Mouse (Mus musculus): ENCODE measurements around the gene Wdr35. TPM values are rescaled to one million over a fixed set of nuclear protein-coding genes. Genes with fewer than 3 reads are reported as not detected.

The Wdr35 gene
- polyA plus RNA-seq, 1 experiment from 2014 or later = 14.6 TPM

DNA sequence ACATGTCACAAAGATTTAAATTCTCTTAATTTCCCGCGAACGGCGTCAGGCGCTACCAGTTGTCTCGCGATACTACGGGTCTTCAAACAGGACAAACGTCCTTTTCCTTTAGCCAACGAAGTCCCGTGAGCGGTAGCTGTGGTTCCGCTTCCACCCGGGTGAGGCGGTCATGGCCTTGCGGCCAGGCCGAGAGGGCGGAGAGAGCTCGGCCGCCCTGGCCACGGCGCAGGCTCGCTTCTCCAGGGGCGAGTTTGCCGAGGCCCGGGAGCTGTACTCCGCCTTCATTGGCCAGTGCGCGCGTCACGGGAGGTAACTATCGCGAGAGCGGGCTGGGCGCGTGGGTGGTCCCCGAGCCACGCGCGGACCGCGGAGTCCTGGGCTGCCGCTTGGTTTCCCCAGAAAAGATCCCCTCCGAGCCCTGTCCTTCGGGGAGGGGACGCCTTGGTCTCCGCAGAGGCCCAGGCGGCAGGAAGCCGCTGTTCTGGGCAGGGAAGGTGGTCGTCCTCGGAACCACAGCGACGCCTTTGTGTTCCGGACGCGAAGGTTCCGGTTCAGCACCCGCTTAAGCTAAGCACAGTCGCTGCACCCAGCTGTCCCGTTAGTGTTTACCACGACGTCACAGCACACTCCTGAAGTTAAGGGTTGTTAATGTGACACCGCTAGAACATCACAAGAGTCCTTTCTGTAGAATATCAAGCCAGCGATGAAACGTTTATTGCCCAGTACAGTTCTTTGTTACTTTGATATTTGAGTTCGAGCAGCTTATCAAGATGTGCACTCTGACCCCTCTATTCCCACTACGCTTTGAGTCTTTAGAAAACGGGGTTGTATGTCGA lies 56.4 kb downstream of the Wdr35 start, which contains the start of gene Ttc32:
Ttc32 (plus strand) TSS at position 110 of the 836 bp plus-strand sequence.
- H3K36me3 ChIP-seq = no peaks in the 10 kb centered on the region; the same call in 1 of the 2 replicates

DNA sequence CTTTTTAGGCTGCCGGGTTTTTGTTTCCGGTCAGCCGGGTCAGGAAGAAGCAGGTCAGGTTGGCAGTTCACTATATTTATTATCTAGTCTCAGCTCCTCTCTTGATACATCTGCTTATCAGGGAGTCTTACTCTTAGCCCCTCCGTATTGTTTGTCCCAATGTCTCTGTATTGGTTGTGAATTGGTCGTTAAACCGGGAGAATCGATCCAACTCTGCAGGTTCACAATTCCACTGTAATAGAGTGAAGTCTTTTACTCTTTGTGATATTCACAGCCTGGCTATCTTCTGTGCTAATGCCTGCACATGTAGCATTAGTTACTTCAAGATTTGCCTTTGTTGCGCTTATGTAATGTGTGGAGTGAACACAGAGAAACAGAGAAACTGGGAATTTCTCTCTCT lies 57.5 kb downstream of the Wdr35 start:
- Histone ChIP-seq H3K4me1 (replicated peaks) (no peaks in the 10 kb centered on the region; the same call in 1 of the 2 replicates), H3K27me3 (replicated peaks) (no peaks in the 10 kb centered on the region), H3K36me3 (no peaks in the 10 kb centered on the region; the same call in 1 of the 2 replicates), H3K27ac (ENCODE audit: poor library complexity, severe bottlenecking) (no peak overlapping the region), H3K9me3 (replicated peaks) (no peaks in the 10 kb centered on the region), H3K9ac (peak overlapping the region; percentile 84), H3K4me2 (peak overlapping the region; percentile 68), H3K4me3 (peak overlapping the region; percentile 68)
- 62% methylated on average over 8 of the region's 8 CpGs for WGBS
- ATAC-seq (ENCODE audit: insufficient number of reproducible peaks, low FRiP score) = no peak

More for the DNA sequence above, 56.4 kb downstream of the Wdr35 start, which contains the start of gene Ttc32:
- under 1% methylated on average over 69 of the region's 69 CpGs for WGBS
- H3K9ac ChIP-seq = peak within 1 kb of the TSS; percentile 84
- no peaks in the 10 kb centered on the region for H3K9me3 ChIP-seq (replicated peaks)
- peak within 1 kb of the TSS; percentile 68 for H3K4me3 ChIP-seq
- H3K4me2 ChIP-seq = peak within 1 kb of the TSS; percentile 68
- peak within 1 kb of the TSS; percentile 91 for H3K27ac ChIP-seq (ENCODE audit: poor library complexity, severe bottlenecking)
- ATAC-seq (ENCODE audit: insufficient number of reproducible peaks, low FRiP score) = peak; percentile 94
- H3K27me3 ChIP-seq (replicated peaks) = no peaks in the 10 kb centered on the region
- H3K4me1 ChIP-seq (replicated peaks) = no peaks in the 10 kb centered on the region; the same call in 1 of the 2 replicates

DNA sequence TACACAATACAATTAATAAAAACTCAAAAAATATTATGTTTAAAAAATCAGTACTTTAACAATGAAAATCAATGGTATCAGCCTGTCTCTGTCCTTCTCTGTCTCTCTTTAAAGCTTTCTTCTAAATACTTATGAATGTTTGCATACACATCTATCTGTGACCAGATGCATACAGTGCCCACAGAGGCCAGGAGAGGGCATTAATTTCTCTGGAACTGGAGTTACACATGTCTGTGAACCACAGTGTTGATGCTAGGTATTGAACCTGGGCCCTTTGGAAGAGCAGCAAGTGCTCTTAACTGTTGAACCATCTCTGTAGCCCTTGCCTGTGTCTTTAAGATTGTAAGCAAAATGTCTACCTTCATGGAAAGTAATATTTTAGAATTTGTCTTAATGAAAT lies 59.4 kb downstream of the Wdr35 start:
- Histone ChIP-seq H3K9me3 (replicated peaks) (no peaks in the 10 kb centered on the region), H3K4me3 (no peak overlapping the region), H3K9ac (no peak overlapping the region), H3K4me1 (replicated peaks) (no peaks in the 10 kb centered on the region; the same call in 1 of the 2 replicates), H3K27me3 (replicated peaks) (no peaks in the 10 kb centered on the region), H3K27ac (ENCODE audit: poor library complexity, severe bottlenecking) (no peak overlapping the region), H3K4me2 (no peak overlapping the region), H3K36me3 (no peaks in the 10 kb centered on the region; the same call in 1 of the 2 replicates)
- no peak for ATAC-seq (ENCODE audit: insufficient number of reproducible peaks, low FRiP score)

DNA sequence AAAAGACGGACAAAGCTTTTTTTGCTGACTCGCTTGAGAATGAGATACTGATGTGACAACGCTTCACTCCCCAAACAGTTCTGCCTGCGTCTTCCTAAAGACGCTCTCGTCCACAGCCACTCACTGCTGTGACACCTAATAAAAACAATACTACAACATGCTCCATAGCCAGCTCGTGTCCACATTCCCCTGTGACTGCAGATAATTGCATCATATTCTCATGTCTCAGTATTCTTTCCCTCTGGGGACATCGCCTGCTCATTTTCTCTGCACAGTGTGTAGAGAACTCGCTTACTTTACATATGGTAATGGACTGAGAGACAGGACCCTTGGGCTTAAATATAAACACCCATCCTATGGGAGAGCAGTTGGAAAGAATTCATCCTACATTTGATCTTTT lies 62.7 kb downstream of the Wdr35 start:
- no peak overlapping the region for H3K4me2 ChIP-seq
- H3K27me3 ChIP-seq (replicated peaks) = no peaks in the 10 kb centered on the region
- H3K4me3 ChIP-seq = no peak overlapping the region
- H3K9me3 ChIP-seq (replicated peaks) = no peaks in the 10 kb centered on the region
- ATAC-seq (ENCODE audit: insufficient number of reproducible peaks, low FRiP score) = no peak
- H3K4me1 ChIP-seq (replicated peaks) = no peaks in the 10 kb centered on the region
- H3K36me3 ChIP-seq = no peaks in the 10 kb centered on the region
- 76% methylated on average over 9 of the region's 9 CpGs for WGBS
- no peak overlapping the region for H3K27ac ChIP-seq (ENCODE audit: poor library complexity, severe bottlenecking)
- no peak overlapping the region for H3K9ac ChIP-seq

DNA sequence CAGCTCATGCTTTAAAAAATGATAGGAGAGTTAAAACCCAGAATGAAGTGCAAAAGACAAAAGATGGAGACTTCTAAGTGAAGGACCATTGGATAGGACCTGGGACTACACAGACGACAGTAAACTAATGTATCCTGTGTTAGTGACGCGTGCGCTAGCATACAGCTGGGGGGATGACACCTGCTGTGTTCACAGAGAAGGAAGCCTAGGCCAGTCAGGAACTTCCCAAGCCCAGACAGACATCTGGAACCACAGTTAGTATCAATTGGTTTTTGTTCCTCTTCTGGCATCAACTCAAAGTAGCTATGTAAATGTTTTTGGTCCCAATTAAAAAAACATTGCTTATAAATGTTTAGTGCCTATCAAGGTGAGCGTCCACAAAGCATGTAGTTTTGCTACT lies 66.5 kb downstream of the Wdr35 start:
- H3K36me3 ChIP-seq = peaks cover 5% of the 10 kb centered on the region
- H3K27me3 ChIP-seq (replicated peaks) = no peaks in the 10 kb centered on the region
- H3K4me1 ChIP-seq (replicated peaks) = no peaks in the 10 kb centered on the region
- H3K4me3 ChIP-seq = no peak overlapping the region
- no peak for ATAC-seq (ENCODE audit: insufficient number of reproducible peaks, low FRiP score)
- H3K9ac ChIP-seq = no peak overlapping the region
- H3K27ac ChIP-seq (ENCODE audit: poor library complexity, severe bottlenecking) = no peak overlapping the region
- H3K4me2 ChIP-seq = no peak overlapping the region
- 85% methylated on average over 5 of the region's 5 CpGs for WGBS
- H3K9me3 ChIP-seq (replicated peaks) = 0 out of 2 replicates have a peak, but pooled peaks cover 7% of the 10 kb centered on the region

DNA sequence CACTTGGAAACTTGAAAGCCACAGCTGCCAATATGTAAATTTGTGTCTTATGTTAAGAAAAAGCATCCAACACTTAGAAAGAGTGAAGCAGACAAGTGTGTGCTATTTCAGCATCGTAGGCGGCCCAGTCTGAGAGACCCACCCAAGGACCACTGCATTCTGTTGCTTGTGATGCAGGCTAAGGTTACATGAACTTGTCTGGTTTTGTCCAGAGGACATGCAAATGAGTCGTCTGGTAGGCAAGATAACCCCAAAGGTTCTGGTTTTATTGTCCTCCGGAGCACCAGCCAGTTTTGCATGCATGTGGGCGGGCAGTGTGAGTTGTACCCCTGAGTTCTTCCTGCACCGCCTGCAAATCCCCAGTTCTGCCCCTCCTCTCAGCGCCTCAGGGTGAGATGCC lies 67.0 kb downstream of the Wdr35 start:
- ATAC-seq (ENCODE audit: insufficient number of reproducible peaks, low FRiP score) = no peak
- peaks cover 5% of the 10 kb centered on the region for H3K36me3 ChIP-seq

DNA sequence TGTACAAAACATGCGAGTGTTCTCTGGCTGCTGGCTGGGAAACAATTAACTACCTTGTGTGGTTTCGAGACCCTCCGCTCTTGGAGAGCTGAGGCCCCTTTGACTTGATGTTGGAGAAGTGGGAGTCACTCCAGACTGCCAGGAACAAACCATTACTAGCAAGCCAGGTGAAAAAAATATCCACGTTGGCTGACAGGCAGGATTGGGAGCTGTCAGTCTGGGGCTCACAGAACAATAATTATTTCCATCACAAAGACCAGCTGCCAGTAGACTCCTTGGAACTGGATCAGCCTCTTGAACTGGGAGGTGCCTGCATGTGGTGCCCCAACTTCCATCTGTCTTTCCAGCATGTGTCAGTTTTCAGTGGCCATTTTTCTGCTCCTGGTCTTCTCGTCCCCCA lies 68.6 kb downstream of the Wdr35 start:
- Histone ChIP-seq H3K4me3 (no peak overlapping the region), H3K27ac (ENCODE audit: poor library complexity, severe bottlenecking) (no peak overlapping the region), H3K27me3 (replicated peaks) (no peaks in the 10 kb centered on the region), H3K9me3 (replicated peaks) (0 out of 2 replicates have a peak, but pooled peaks cover 7% of the 10 kb centered on the region), H3K9ac (no peak overlapping the region), H3K4me2 (no peak overlapping the region), H3K4me1 (replicated peaks) (no peaks in the 10 kb centered on the region), H3K36me3 (peaks cover 5% of the 10 kb centered on the region)
- ATAC-seq (ENCODE audit: insufficient number of reproducible peaks, low FRiP score) = no peak
- 80% methylated on average over 5 of the region's 5 CpGs for WGBS

More for the DNA sequence above, 67.0 kb downstream of the Wdr35 start:
- Histone ChIP-seq H3K4me1 (replicated peaks) (no peaks in the 10 kb centered on the region), H3K4me2 (no peak overlapping the region), H3K27ac (ENCODE audit: poor library complexity, severe bottlenecking) (no peak overlapping the region), H3K27me3 (replicated peaks) (no peaks in the 10 kb centered on the region), H3K9ac (no peak overlapping the region), H3K4me3 (no peak overlapping the region), H3K9me3 (replicated peaks) (0 out of 2 replicates have a peak, but pooled peaks cover 7% of the 10 kb centered on the region)
- 57% methylated on average over 7 of the region's 7 CpGs for WGBS

DNA sequence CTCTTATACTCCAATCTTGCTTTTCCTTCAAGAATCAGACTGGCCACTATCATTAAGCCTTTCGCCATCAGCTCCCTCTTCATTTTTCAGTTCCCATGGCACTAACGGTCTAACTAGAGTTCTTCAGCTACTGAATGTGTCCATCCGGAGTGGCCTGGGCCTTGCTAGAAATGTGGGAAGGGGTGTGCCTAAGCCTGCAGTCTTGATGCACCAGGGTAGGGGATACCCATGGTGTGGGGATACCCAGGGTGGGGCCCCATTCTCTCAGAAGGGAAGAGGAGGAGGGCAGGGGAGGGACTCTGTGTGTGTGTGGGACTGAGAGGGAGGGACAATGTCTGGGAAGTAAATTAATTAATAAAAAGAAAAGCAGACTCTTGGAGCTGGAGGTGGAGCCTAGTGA lies 69.1 kb downstream of the Wdr35 start:
- 0 out of 2 replicates have a peak, but pooled peaks have one; percentile 45 for ATAC-seq (ENCODE audit: insufficient number of reproducible peaks, low FRiP score)
- Histone ChIP-seq H3K36me3 (peaks cover 5% of the 10 kb centered on the region), H3K4me1 (replicated peaks) (no peaks in the 10 kb centered on the region), H3K27ac (ENCODE audit: poor library complexity, severe bottlenecking) (no peak overlapping the region), H3K27me3 (replicated peaks) (no peaks in the 10 kb centered on the region), H3K4me2 (no peak overlapping the region), H3K9me3 (replicated peaks) (0 out of 2 replicates have a peak, but pooled peaks cover 7% of the 10 kb centered on the region), H3K9ac (no peak overlapping the region), H3K4me3 (no peak overlapping the region)
- 70% methylated on average over 3 of the region's 3 CpGs for WGBS

DNA sequence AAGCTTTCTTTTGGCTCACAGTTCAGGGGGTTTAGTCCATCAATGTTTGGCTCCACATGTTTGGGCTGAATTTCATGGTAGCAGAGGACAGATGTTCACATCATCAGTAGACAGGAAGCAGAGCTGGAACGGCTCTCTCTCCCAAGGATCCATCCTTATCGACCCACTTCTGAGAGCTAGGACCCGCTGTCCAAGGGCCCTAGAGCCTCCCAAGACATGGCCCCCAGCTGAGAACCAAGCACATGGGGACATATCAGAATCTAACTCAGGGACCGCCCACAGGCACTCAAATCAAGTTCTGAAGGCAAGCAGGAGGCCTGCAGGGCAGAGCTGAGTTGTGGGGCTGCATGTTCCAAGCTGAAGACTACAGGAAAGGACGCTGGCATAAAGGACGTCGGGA lies 71.0 kb downstream of the Wdr35 start:
- Histone ChIP-seq H3K9me3 (replicated peaks) (0 out of 2 replicates have a peak, but pooled peaks cover 7% of the 10 kb centered on the region), H3K9ac (no peak overlapping the region), H3K36me3 (peaks cover 5% of the 10 kb centered on the region), H3K4me3 (no peak overlapping the region), H3K27me3 (replicated peaks) (no peaks in the 10 kb centered on the region), H3K4me2 (no peak overlapping the region), H3K4me1 (replicated peaks) (no peaks in the 10 kb centered on the region), H3K27ac (ENCODE audit: poor library complexity, severe bottlenecking) (no peak overlapping the region)
- no peak for ATAC-seq (ENCODE audit: insufficient number of reproducible peaks, low FRiP score)
- 82% methylated on average over 7 of the region's 7 CpGs for WGBS

DNA sequence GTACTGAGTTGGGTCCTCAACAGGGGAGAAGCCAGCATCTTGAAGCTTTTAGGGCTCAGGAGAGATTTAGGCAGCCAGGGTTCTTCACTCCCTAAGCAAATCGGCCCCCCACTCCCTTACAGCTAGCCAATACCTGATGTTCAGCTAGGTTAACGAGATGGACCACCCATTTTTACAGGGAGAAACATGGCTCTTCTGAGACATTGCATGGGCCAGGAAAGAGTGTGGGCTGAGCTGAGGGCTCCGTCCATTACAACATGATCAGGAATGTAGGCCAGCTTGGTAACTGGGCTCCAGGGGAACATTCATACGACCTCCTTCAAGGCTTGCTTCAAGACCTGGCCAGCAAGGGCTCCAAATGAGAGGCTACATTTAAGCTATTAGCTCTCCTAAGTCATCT lies 73.0 kb downstream of the Wdr35 start:
- 75% methylated on average over 4 of the region's 4 CpGs for WGBS

DNA sequence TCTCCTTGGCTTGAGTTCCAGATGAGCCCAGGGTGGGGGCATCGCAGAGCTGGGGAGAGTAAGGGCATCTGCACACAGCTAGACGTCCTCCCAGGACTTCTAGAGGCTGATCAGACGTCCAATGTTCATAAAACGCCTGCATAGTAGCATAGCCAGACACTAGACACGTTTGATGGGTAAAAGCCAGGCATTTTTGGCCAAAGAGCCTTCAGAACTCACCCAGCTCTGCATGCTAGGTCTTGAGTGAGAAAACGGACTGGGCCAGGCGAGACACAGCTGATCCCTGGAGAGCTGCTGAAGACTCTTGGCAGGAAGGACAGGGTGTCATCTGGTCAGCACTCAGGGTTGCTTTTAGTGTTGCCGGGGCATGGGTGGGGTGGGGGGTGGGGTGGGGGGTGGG lies 74.4 kb downstream of the Wdr35 start:
- WGBS = 67% methylated on average over 8 of the region's 8 CpGs
- H3K9ac ChIP-seq = no peak overlapping the region
- H3K4me3 ChIP-seq = no peak overlapping the region
- 0 out of 2 replicates have a peak, but pooled peaks cover 7% of the 10 kb centered on the region for H3K9me3 ChIP-seq (replicated peaks)
- H3K27ac ChIP-seq (ENCODE audit: poor library complexity, severe bottlenecking) = no peak overlapping the region
- no peak for ATAC-seq (ENCODE audit: insufficient number of reproducible peaks, low FRiP score)
- no peak overlapping the region for H3K4me2 ChIP-seq
- no peaks in the 10 kb centered on the region for H3K27me3 ChIP-seq (replicated peaks)
- peaks cover 5% of the 10 kb centered on the region for H3K36me3 ChIP-seq
- H3K4me1 ChIP-seq (replicated peaks) = peaks cover 5% of the 10 kb centered on the region; the same call in 1 of the 2 replicates

More for the DNA sequence above, 73.0 kb downstream of the Wdr35 start:
- H3K4me2 ChIP-seq = no peak overlapping the region
- peaks cover 5% of the 10 kb centered on the region for H3K36me3 ChIP-seq
- no peak overlapping the region for H3K9ac ChIP-seq
- no peak for ATAC-seq (ENCODE audit: insufficient number of reproducible peaks, low FRiP score)
- H3K4me3 ChIP-seq = no peak overlapping the region
- H3K27ac ChIP-seq (ENCODE audit: poor library complexity, severe bottlenecking) = no peak overlapping the region
- H3K9me3 ChIP-seq (replicated peaks) = 0 out of 2 replicates have a peak, but pooled peaks cover 7% of the 10 kb centered on the region
- H3K4me1 ChIP-seq (replicated peaks) = peaks cover 5% of the 10 kb centered on the region; the same call in 1 of the 2 replicates
- no peaks in the 10 kb centered on the region for H3K27me3 ChIP-seq (replicated peaks)

All from heart, embryonic 12.5 days (tissue).